Mouse (Mus musculus) small intestine, adult 2 months (tissue): Measurements from ENCODE around the gene Sox1. TPM values are rescaled to one million over a fixed set of nuclear protein-coding genes. Genes with fewer than 3 reads are reported as not detected.

Experiments used
- H3K27ac ChIP-seq: fragments of 200-500 bp; 2 replicates; pipeline ENCODE4 v1.5.1; 2012; ENCODE audit warnings: low read depth, low read length, control low read depth, inconsistent platforms; ENCODE audit not compliant: insufficient read depth
- H3K27me3 ChIP-seq: fragments of 200-500 bp; 2 replicates; pipeline ENCODE4 v1.6.1; 2012; ENCODE audit warnings: mild to moderate bottlenecking, moderate library complexity, low read length, inconsistent platforms; ENCODE audit not compliant: control insufficient read depth, insufficient read depth
- H3K36me3 ChIP-seq: fragments of 200-500 bp; 2 replicates; pipeline ENCODE4 v1.6.1; 2012; ENCODE audit warnings: mild to moderate bottlenecking, low read length, control low read depth, inconsistent platforms; ENCODE audit not compliant: control insufficient read depth, insufficient read depth
- H3K4me1 ChIP-seq: fragments of 200-500 bp; 2 replicates; pipeline ENCODE4 v1.6.1; 2012; ENCODE audit warnings: low read length, inconsistent platforms, mixed read lengths; ENCODE audit not compliant: control insufficient read depth, insufficient read depth, insufficient read length
- H3K4me3 ChIP-seq: fragments of 200-500 bp; 2 replicates; pipeline ENCODE4 v1.5.1; 2012; ENCODE audit warnings: low read depth, mild to moderate bottlenecking, control low read depth, inconsistent platforms, low read length, moderate library complexity
- CTCF ChIP-seq: fragments of 200-500 bp; IDR thresholded peaks from 2 replicates; pipeline ENCODE4 v1.5.1; 2012; ENCODE audit warnings: low read depth, mild to moderate bottlenecking, control low read depth, inconsistent platforms, low read length, moderate library complexity, mixed read lengths; ENCODE audit not compliant: insufficient replicate concordance, insufficient read length; ENCODE audit errors: extremely low read depth
- POLR2A ChIP-seq: fragments of 200-500 bp; IDR thresholded peaks from 2 replicates; pipeline ENCODE4 v1.6.1; 2012; ENCODE audit warnings: low read depth, mild to moderate bottlenecking, control low read depth, inconsistent platforms, low read length, moderate library complexity
- WGBS: fragments of 180-500 bp; shearing (Covaris S2); methylation state at CpG from one replicate; pipeline ENCODE4 v1.1.7; 2018; 5-methylcytosine and 5-hydroxymethylcytosine counted together
- polyA plus RNA-seq: library from polyadenylated mRNA; depleted of rRNA; stranded (reverse); fragments of >200 nt; gene quantifications from 2 replicates; pipeline ENCODE4 v1.2.3, GENCODE M21; 2012

Sox1 gene
- polyA plus RNA-seq, 1 experiment = not detected

- no peaks in the 10 kb centered on the region for H3K36me3 ChIP-seq
- H3K27ac ChIP-seq = no peak overlapping the region
- 6% methylated on average over 21 of the region's 21 CpGs for WGBS
- H3K4me3 ChIP-seq = no peak overlapping the region
- H3K27me3 ChIP-seq = peaks cover 85% of the 10 kb centered on the region
- TF ChIP-seq CTCF (no peak), POLR2A (no peak)
- H3K4me1 ChIP-seq = peaks cover 2% of the 10 kb centered on the region; the same call in 1 of the 2 replicates
Measured at GRCm38 (mm10) chr8:12398011-12398945, 3.2 kb downstream of the Sox1 start.

- Histone ChIP-seq H3K36me3 (no peaks in the 10 kb centered on the region), H3K4me1 (peaks cover 2% of the 10 kb centered on the region; the same call in 1 of the 2 replicates), H3K27ac (no peak overlapping the region), H3K27me3 (peaks cover 79% of the 10 kb centered on the region), H3K4me3 (no peak overlapping the region)
- TF ChIP-seq CTCF (no peak), POLR2A (no peak)
- WGBS = 6% methylated on average over 5 of the region's 5 CpGs
Measured at GRCm38 (mm10) chr8:12399421-12400205, 4.5 kb downstream of the Sox1 start.

GRCm38 (mm10) chr8:12400611-12401390 is 5.7 kb downstream of the Sox1 start:
- no peak overlapping the region for H3K27ac ChIP-seq

GRCm38 (mm10) chr8:12401391-12402270 is 6.5 kb downstream of the Sox1 start:
- Histone ChIP-seq H3K27me3 (peaks cover 59% of the 10 kb centered on the region), H3K27ac (no peak overlapping the region), H3K4me3 (no peak overlapping the region), H3K36me3 (no peaks in the 10 kb centered on the region), H3K4me1 (no peaks in the 10 kb centered on the region)
- no peak for TF ChIP-seq POLR2A
- no peak for TF ChIP-seq CTCF
- WGBS = 4% methylated on average over 35 of the region's 35 CpGs

More at GRCm38 (mm10) chr8:12400611-12401390, 5.7 kb downstream of the Sox1 start:
- Histone ChIP-seq H3K4me1 (peaks cover under 1% of the 10 kb centered on the region; the same call in 1 of the 2 replicates), H3K27me3 (peaks cover 67% of the 10 kb centered on the region), H3K36me3 (no peaks in the 10 kb centered on the region), H3K4me3 (no peak overlapping the region)
- WGBS = 4% methylated on average over 44 of the region's 44 CpGs
- no peak for TF ChIP-seq CTCF
- no peak for TF ChIP-seq POLR2A

GRCm38 (mm10) chr8:12402709-12403108 is 7.6 kb downstream of the Sox1 start:
- TF ChIP-seq CTCF (no peak), POLR2A (no peak)
- WGBS = 4% methylated on average over 9 of the region's 9 CpGs
- Histone ChIP-seq H3K4me3 (no peak overlapping the region), H3K36me3 (no peaks in the 10 kb centered on the region), H3K27ac (no peak overlapping the region), H3K27me3 (peaks cover 48% of the 10 kb centered on the region), H3K4me1 (no peaks in the 10 kb centered on the region)

- no peak overlapping the region for H3K27ac ChIP-seq
- H3K36me3 ChIP-seq = no peaks in the 10 kb centered on the region
- TF ChIP-seq POLR2A = no peak
- no peak for TF ChIP-seq CTCF
- WGBS = 32% methylated on average over 10 of the region's 10 CpGs
- peaks cover 5% of the 10 kb centered on the region for H3K27me3 ChIP-seq
- H3K4me1 ChIP-seq = no peaks in the 10 kb centered on the region
- H3K4me3 ChIP-seq = no peak overlapping the region
Measured at GRCm38 (mm10) chr8:12408020-12408419, 12.9 kb downstream of the Sox1 start.
